Mouse (Mus musculus) left cerebral cortex, postnatal 25 days (tissue): ENCODE results near the gene Wdtc1. TPM values are rescaled to one million over a fixed set of nuclear protein-coding genes. Genes with fewer than 3 reads are reported as not detected.
A peak's percentile ranks its signal among the peaks of the same experiment; 100 is the strongest.

Experiments
- DNase-seq, 2 experiments: peaks; one replicate each; pipeline ENCODE4 v3.0.0; 2022; ENCODE audit warnings: low spot score in 2 of 2, mixed read lengths in 1 of 2
- intact Hi-C: fragments of 180-260 bp; cut with DNase I; formaldehyde crosslinking; loops from one replicate; pipeline ENCODE4 v1.15.1; 2025
- total RNA-seq, 2 experiments: library from RNA; stranded (reverse); gene quantifications; 2 replicates each; pipeline ENCODE4 v1.2.3; 2021

Wdtc1 gene
- total RNA-seq: 10 to 100 TPM; 58.0 to 59.7 TPM

- no peak for DNase-seq
- intact Hi-C loops: no loop called here
Measured at GRCm38 (mm10) chr4:133353367-133354365, at the start of gene Wdtc1. TSS of gene Wdtc1 (minus strand) at chr4:133353481.

DNA sequence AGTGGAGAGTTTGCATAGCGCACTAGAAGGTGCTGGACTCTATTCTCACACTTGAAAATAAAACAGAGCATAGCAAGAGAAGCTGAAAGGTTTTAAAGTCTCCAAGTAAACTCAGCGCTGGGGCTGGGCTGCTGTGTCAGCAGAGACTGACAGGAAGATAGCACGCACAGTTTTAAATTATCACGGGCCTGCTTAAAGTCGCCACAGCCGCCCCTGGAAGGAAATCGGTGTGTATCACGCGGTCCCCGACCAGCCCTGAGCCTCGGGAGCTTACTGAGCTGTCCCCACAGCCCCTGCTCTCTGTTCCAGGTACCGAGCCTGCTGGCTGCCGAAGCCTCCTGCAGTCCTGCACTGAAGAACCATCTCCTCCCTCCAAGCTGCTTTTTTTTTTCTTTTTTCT lies 48.7 kb upstream of the Wdtc1 start:
- intact Hi-C loops: no loop called here
- DNase-seq: no peak

DNA sequence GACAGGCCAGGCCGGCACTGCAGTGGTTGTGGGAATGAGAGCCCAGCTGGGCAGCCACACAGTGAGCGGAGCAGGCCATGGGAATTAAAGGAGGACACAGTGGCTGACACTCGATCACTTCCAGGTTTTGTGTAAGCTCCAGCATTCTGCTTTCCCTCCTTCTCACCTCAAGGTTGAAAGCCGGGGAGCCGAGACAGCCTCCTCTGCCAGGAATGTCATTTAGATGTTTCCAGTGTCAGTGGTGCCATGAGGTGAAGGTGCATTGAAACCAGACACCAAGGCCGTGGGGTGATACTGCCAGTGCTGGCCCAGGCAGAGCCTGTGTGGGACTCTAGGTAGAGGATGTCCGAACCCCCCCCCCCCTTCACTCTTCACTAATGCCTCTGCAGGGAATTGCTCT lies 46.8 kb upstream of the Wdtc1 start:
- intact Hi-C loops: no loop called here
- DNase-seq: no peak

- intact Hi-C loops: no loop called here
Measured at GRCm38 (mm10) chr4:133399509-133399908, 46.2 kb upstream of the Wdtc1 start.

DNA sequence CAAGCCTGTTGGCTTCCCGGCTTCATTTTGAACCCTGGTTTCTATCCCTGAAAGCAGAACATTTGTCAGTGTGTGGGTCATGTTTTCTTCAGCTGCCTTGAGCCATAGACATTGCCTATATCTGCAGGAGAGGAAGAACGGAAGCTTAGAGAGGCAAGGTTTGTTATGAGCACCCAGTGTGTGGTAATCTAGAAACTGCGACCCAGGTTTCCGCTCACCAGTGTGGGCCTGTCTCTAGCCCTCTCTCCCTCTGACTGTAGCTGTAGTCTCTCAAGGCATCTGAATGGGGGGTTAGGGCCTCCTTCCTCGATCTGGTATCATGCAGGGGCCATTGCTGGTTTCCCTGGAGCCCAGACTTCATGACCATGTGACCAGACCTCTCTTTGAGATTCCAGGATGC lies 45.3 kb upstream of the Wdtc1 start:
- DNase-seq: no peak
- intact Hi-C loops: no loop called here

More at GRCm38 (mm10) chr4:133399509-133399908, 46.2 kb upstream of the Wdtc1 start:
- DNase-seq: no peak

DNA sequence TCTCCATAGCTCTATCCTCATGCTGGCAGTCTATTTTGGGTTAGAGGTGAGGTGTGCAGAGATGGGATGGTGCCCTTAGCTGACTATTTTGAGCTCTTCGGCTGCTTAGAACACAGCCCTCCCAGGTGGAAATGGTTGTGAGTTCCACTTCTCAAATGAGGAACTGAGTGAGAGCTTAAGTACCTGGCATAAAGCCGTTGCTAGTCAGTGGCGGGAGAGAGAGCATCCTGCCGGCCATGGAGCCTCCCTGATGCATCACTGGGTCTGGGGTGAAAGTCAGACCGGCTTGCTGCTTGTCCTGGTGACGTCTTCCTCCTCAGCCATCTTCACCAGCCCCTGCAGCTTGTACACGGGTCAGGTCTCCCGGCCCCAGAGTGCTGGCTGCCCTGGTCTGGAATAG lies 44.7 kb upstream of the Wdtc1 start:
- intact Hi-C loops: no loop called here
- DNase-seq: no peak

DNA sequence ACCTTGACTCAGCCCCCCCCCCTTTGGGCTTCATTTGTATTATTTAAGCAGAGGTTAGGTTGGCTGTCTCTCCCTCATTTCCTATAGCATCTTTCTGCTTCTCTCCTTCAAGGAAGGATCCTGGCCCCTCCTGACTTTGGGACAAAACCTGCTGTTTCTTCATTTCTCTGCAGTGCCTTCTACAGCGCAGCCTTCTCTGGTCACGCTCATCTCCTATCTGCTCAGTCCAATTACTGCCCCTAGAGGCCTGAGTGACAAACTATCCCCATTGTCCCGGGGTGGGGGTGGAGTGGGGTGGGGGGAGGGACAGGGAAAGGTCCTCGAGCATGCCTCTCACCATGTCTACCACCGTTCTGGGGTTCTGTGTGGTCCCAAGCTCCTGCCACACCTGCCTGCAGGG lies 44.0 kb upstream of the Wdtc1 start:
- intact Hi-C loops: no loop called here
- DNase-seq: no peak

DNA sequence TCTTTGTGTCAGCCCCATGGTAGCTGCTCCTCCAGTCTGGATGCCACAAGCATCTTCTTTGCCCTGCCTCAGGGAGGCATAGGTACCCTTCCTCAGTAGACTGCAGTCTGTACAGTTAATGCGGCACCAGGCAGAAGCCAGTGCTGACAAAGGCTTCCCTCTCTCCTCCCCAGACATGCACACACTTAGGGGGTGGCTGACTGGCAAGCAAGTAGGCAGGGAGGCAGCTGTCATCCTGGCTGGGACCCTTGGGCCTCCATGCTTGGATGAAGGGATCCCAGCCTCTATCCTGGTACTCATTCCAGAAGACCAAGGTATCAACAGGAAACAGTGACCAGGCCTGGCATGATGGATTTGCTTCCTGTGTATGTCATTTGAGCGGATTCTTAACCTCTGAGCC lies 42.8 kb upstream of the Wdtc1 start:
- intact Hi-C loops: no loop called here
- DNase-seq: no peak

- intact Hi-C loops: no loop called here
- DNase-seq: no peak
Measured at GRCm38 (mm10) chr4:133394981-133395573, 41.8 kb upstream of the Wdtc1 start.

DNA sequence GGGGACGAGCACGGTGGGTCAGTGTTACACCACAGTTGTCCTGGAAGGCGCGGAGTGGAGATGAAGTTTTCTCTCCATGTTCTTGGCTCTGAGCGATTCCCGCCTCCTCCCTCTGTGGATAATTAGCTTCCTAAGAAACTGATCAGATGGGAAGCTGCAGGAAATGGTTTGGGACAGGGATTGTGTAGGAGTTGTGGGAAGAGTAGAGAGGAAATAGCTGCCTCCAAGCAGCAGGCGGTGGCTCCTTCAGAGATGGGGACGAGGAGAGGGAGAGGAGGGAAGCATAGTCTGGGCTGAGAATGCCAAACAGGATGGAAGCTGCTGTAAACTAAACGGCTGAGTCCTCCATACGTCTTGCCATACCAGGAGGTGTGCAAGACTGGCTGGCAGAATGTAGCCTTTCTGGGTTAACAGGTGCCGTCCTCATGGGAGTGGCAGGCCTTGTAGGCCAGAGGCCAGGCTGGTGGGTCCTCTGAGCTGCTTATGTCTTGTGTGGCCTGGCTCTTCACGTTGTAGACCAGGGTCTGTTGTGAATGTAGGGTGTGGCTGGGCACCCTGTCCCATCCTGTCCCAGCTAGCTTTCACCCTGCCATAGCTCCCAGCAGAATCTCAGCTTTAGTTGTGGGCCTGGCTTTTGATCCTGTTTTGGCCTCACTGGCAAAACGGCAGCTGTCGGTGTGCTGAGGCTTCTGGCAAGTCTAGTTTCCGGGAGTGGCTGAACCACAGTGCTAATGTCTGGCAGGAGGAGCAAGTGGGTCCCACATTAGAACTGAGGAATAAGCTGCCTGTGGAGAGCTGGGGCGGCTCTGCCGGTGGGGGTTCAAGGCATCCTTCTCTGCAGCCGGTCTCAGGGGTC lies 38.1 kb upstream of the Wdtc1 start:
- DNase-seq: peak; percentile 58 to 85

GRCm38 (mm10) chr4:133390585-133390984 lies 37.3 kb upstream of the Wdtc1 start:
- intact Hi-C loops: no loop called here
- DNase-seq: no peak

More for the DNA sequence above, 38.1 kb upstream of the Wdtc1 start:
- intact Hi-C loops: no loop called here

DNA sequence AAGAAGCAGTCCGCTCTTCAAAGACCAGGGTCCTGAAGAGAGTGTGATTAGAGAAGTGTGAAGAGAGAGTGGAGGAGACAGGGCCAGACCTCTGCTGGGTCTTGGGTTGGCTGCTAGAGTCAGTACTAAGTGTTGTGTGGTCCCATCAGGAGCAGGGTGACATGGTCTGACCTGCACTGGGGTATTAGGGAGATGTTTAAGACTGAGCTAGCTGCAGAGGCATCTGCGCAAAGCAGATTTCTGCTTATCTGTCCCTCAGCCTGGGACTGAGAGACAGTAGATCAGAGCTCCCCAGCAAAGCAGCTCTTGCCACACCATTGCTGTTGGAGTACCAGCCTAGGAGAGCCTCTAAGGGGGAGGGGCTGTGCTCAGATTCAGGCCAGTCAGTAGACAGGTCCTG lies 36.8 kb upstream of the Wdtc1 start:
- no peak for DNase-seq
- intact Hi-C loops: no loop called here

DNA sequence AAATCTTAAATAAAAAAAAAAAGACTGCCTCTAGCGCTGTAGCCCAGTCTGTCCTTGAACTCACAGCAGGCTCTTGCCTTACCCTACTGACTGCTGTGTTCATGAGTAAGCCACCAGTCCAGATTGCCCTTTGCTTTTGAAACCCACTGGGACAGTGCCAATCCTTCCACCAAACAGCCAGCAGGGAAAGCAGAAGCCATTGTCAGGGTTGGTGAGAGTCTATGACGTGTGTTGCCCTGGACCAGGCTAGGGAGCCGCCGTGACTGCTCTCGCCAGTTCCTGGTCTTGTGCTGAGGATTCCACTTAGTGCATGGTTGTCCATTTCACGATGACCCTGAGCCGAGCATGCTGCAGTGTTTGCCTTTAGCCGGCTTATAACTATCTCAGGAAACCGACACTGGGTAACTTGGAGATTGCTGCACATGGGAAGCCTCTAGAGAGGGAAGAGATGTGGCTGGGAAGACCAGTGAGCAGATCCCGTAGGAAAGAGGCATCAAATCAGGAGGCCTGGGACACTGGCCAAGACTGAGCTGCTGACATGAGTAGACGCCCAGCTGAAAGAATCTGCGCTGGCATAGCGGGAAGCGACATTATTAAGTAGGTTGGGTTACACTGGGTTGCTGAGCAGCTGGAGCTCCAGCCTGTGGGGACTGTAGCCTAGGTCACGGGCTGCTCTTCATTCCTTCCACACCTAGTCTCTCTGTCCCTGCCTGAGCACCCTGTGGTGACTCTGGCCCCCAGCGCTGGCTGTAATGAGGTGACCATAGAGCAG lies 35.7 kb upstream of the Wdtc1 start:
- no peak for DNase-seq
- intact Hi-C loops: no loop called here

DNA sequence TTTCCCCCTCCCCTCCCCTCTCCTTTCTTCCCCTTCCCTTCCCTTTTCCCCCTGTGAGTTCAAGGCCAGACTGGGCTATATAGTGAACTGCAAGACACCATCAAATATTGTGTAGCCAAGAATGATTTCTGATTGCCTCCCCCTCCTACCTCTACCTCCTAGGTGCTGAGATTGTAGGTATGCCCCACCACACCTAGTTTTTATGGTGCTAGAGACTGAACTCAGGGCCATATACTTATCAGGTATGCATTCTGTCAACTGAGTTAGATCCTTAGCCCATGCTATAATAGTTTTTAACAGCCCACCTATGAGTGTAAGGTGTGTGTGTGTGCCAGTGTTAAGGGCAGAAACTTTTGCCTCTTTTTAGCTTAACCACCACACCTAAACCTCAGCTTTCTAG lies 33.8 kb upstream of the Wdtc1 start:
- DNase-seq: no peak
- intact Hi-C loops: no loop called here

DNA sequence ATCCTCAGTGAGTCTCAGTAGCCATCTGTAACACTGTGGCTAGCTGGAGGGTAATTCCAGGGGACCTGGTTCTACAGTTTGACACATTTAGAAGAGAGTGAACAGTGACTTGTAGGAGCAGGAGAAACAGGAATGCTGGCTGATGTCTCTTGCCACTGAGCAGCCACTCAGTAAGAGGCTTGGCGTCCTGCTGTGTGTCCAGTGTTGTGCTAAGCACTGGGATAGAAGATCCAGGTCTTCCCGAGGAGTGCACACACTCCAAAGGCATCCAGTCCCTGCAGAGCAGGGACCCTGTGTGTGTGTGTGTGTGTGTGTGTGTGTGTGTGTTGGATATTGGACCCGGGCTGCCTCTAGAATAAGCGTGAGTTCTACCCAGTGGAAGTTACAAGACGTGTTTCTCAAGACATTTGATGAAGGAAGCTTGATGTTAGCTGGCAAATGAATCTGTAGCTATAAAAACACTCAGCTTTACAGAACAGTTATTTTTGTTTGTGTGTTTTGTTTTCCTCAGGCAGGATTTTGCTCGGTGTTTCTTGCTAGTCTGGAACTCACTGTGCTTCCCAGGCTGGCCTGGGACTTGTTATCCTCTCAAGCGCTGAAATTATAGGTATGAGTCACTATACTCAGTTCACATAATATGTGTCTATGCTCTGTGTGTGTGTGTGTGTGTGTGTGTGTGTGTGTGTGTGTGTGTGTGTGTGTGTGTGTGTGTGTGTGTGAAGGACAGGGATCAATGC lies 32.9 kb upstream of the Wdtc1 start:
- peak in 1 of 2 experiments; percentile 39 for DNase-seq
- intact Hi-C loops: no loop called here

GRCm38 (mm10) chr4:133381141-133381540 lies 27.9 kb upstream of the Wdtc1 start:
- intact Hi-C loops: no loop called here
- DNase-seq: no peak

- intact Hi-C loops: no loop called here
- no peak for DNase-seq
Measured at GRCm38 (mm10) chr4:133380532-133380931, 27.3 kb upstream of the Wdtc1 start.

DNA sequence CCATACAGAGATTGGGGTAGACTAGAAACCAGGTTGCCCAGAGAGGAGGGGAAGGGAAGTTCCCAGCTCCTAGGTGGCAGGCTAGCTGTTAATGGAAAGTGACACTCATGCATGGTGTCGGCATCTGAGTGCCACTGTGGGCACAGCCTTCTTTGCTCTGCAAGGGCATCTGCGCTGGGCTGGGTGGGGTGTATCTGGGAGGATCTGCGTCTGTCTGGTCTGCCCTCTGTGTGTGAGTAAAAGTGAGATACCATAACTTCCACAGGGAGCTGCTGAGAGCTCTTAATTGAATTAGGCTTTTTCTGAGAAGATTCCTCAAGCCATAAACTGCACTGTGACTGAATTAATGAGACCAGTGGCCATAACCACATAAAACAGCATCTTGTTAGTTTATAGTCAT lies 26.6 kb upstream of the Wdtc1 start:
- DNase-seq: no peak
- intact Hi-C loops: no loop called here

GRCm38 (mm10) chr4:133379046-133379347 lies 25.7 kb upstream of the Wdtc1 start:
- intact Hi-C loops: no loop called here

More at GRCm38 (mm10) chr4:133379046-133379347, 25.7 kb upstream of the Wdtc1 start:
- DNase-seq: peak in 1 of 2 experiments; percentile 37
